Mouse (Mus musculus): ENCODE data around the gene Zup1.
"Not testable (repeated sequence)": the region's sequence is repeated elsewhere in the genome, so short reads cannot be mapped to it uniquely, and the experiment has no call there.

The Zup1 gene

GRCm38 (mm10) chr10:33950803-33951583 is at the start of gene Zup1:
TSS of gene Zup1 (minus strand) at chr10:33951269.
- DNase-seq = peak; percentile 91

- DNase-seq = no peak
Measured at GRCm38 (mm10) chr10:33998397-33998796, 47.3 kb upstream of the Zup1 start.

DNA sequence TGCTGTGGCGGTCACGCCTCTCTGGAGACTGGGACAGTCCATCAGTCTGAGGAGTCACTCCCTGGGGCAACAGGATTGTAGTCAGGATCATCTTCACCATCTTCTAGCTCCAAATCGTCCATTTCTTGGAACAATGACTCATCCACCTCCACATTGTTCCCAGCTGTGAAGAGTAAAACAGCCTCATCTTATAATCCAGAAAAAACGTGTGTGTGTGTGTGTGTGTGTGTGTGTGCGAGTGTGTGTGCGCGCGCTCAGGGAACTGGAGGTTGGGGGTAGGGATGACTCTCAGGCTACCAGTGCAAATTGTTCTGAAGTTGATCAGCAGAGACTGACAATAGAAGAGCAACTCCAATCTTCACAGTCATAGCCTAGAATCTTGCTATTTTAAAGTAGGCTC is 45.6 kb upstream of the Zup1 start:
- not testable (repeated sequence) for DNase-seq

DNA sequence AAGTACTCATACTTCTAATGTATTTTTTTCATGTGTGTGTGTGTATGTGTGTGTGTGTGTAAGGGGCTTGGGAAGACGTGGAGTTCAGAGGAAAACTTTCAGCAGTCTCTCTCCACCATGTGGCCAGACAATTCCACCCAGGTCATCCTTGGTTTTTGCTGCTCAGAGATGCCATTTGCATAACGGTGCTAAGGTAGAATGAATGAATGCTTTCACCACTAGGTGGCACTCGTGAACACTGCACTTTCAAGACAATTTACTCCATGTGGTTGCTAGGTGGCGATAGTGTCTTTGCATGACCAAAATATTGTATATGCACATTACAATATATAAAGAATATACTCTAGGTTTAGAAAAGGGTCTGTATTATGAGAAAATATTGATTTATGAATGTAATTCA is 35.7 kb upstream of the Zup1 start:
- peak; percentile 72 for DNase-seq

GRCm38 (mm10) chr10:33974781-33975494 is 23.9 kb upstream of the Zup1 start:
- no peak for DNase-seq

DNA sequence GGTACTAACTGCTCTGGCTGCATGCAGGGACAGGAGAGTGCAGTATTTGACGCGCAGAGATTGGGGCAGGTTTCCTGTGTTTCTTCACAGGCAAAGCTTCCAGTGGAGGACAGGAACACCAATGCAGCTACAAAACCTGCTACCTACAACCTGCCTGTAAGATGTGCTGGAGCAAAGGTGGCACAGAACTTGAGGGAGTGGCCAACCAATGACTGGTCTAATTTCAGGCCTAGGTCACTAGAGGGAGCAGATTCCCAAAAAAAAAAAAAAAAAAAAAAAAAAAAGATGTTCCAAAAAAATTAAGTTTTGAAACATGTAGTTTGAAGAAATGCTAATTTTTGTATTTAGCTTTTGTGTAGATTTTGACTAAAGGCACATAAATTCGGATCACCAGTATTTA is 1.4 kb upstream of the Zup1 start:
- DNase-seq = no peak

- DNase-seq = no peak
Measured at GRCm38 (mm10) chr10:33946336-33946735, 4.7 kb downstream of the Zup1 start.

DNA sequence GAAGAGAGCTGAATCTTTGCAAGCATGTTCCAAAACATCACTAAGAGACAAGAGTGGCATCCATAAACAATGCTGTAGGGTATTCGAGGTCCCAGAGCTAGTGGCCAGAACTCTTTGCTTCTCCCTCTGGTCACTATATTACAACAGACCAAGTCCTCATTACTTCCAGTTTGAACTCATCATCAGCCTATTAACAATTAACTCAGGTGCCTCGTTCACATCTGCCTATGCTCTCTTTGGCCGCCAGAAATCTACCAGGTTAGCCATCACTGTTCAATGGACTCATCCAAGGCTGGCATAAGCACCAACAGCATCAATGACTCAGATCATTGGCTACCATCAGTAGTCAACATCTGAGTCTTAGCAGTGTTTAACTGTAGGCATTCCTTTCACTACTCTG is 5.7 kb downstream of the Zup1 start:
- no peak for DNase-seq

GRCm38 (mm10) chr10:33940702-33941101 is 10.4 kb downstream of the Zup1 start:
- peak; percentile 7 for DNase-seq

DNA sequence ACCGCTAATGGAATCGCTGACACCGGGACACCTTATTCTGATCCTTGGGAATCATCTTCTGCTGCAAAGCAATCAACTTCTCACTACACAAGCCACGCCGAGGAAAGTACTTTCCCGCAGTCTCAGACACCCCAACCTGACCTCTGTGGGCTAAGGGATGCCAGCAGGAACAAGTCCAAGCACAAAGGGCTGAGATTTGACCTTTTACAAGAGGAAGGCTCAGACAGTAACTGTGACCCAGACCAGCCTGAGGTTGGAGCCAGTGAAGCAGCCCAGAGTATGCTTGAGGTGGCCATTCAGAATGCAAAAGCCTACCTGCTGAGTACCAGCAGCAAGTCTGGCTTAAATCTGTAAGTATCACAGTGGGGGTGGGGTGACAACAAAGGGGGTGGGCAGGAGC is 45.6 kb downstream of the Zup1 start:
- DNase-seq = peak; percentile 1

GRCm38 (mm10) chr10:33904530-33905481 is 46.3 kb downstream of the Zup1 start, which contains the start of gene Rsph4a:
TSS of gene Rsph4a (plus strand) at chr10:33905111.
- peak; percentile 42 for DNase-seq

DNA sequence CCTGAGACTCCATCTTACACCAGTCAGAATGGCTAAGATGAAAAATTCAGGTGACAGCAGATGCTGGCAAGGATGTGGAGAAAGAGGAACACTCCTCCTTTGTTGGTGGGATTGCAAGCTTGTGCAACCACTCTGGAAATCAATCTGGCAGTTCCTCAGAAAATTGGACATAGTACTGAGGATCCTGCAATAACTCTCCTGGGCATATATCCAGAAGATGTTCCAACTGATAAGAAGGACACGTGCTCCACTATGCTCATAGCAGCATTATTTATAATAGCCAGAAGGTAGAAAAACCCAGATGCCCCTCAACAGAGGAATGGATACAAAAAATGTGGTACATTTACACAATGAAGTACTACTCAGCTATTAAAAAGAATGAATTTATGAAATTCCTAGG is 49.5 kb downstream of the Zup1 start:
- not testable (repeated sequence) for DNase-seq

- DNase-seq = not testable (repeated sequence)
Measured at GRCm38 (mm10) chr10:33882411-33882810, 68.7 kb downstream of the Zup1 start.

- DNase-seq = peak; percentile 9
Measured at GRCm38 (mm10) chr10:33872672-33873398, 78.2 kb downstream of the Zup1 start.

DNA sequence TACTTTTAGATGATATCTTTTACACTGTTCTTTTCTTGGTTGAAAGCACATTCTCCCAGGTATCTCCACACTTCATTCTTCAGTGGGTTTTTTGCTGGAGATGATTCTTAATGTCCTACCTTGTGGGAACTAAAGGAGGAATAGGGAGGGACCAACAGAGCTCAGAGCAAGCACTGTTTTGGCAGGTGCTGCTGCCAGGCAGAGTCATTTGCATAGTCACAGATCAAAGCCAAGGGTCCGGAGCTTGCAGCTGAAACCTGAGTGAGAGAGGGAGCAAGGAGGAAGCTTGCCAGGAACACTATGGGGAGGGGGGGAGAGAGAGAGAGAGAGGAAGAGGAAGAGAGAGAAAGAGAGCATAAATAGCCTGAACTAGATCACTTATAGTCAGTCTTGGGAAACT is 80.6 kb downstream of the Zup1 start:
- no peak for DNase-seq

All from kidney, postnatal 14 days (tissue).